Mouse (Mus musculus): Measurements from ENCODE around the gene Zdhhc16.

Zdhhc16 gene

DNA sequence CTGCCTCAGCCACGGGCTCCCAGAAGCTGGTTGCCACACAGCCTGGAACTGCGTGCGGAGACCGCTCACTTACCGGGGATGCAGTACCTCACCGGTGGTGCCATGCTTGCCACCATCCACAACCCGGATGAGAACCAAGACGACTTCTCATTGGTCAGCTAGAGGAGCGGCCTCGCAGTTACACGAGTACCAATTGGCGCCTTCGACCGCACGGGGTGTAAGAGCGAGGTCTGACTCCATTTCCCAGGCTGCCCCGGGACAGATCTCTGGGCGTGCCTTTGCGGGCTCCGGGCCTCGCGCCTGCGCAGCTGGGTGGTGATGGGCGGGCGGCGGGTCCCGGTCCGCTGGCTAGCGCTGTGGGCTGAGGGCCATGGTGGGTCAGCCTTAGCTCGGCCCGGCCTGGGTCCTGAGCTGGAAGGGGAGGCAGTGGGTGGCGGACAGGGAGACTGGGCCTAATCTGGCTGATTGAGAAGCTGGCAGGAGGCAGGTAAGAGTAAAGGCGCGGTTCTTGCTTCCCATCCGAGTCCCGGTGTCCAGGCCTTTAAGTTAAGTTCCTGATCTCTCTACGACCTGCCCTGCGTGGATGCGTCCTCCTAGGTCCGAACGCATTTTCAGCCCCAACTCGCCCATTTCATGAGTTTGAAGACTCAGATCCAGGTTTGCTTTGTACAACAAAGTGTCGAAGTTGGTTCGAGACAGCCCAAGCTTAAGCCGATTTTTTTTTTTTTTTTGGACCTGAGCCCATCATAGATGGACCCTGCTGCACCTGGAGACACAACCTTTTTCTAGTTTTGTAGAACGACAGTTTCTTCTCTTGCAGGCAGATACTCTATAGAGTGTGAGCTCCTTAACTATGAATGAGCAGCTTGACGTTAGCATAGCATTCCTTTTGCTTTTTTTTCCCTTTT lies at the start of gene Zdhhc16, which contains the start of gene Exosc1:
Zdhhc16 (plus strand) TSS at position 302 of the 908 bp plus-strand sequence.
Exosc1 (minus strand) TSS at position 245 of the 908 bp plus-strand sequence.
- peak; percentile 95 for DNase-seq (ENCODE audit: low spot score)

DNA sequence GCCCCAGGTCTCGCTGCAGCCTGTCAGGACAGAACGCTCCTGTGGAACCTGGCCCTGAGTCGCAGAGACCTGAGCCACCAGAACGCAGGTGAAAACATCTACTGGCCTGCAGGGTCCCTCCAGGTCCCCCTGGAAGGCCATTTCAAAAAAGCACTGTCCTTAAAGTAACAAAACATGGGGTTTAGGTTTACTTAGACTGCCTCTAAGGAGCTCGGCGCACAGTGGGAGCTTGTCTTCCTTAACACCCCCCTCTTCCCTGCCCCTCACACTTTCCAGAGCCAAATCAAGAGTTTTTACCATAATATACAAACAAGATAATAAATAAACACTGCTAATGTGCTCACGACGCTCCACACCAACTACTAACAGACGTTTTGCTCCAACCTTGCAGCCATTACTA lies 49.4 kb upstream of the Zdhhc16 start:
- no peak for DNase-seq (ENCODE audit: low spot score)

DNA sequence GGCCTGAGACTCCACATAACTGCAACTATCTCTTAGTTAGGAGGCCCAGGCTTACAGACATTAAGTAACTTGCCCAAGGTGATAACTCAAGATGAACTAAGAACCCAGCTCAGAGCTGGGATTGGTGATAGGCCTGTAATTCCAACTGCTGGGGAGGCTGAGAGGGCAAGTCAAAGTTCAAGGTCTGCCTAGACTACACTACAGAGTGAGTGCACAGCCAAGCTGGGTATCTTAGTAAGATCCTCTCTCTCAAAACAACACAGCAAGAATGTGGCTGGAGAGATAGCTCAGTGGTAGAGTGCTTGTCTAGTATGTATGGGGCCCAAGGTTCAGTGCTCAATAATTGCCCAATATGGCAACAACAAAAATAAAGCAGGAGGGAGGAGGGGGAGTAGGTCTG lies 45.1 kb upstream of the Zdhhc16 start:
- no peak for DNase-seq (ENCODE audit: low spot score)

DNA sequence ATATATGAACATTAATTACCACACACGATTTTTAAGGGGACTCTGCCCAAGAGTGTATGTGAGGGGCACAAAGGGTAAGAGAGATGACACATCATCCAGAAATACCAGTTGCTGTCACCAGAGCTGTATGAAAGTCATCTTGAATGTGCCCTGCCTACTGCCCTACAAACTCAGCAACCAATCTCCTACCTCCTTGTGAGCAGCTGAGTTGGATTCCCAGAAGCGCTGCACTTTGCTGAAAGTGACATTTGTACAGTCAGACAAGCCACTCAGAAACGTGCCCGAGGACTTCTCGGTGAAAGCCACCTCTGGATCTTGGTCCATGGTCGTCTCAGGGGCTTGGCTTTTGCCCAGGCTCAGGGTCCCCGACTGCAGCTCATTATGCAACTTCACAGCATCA lies 38.3 kb upstream of the Zdhhc16 start:
- no peak for DNase-seq (ENCODE audit: low spot score)

DNA sequence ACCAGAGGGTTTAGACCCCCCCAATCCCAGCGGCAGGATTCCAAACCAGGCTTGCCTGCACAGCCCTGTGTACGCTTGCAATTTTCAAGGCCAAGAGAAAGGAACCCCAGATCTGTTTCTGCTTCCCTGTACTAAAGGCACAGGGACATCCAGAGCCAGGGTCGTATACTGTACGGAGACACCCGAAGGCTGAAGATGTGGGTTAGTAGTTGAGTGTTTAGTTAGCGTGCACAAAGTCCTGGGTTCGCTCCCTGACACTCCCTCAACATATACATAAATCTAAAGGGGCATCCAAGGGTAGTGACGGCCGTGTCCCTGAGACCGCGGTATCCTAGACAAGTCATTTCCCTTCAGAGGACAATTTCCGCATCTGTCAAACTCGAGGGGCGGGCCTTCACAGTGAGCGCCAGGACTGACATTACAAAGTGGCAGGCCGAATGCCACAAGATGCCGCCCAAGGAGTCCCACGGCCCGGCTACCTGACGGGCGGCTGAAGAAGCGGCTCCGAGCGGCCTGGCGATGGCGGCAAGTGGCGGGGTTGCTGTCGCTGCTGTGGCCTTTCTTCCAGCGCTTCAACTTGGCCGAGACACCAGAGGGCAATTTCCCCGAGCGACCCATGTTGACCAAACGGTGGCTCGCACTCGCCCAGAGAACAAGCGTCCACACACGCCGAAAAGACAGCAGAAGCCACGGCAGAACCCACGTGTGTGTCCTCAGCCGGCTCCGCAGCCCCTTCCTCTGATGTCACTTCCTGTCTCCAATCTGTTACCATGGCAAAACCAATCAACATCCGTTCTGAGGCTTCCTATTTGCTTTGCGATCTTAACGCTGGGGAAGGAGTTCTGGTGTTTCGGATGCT lies 37.6 kb upstream of the Zdhhc16 start, which contains the start of gene Rrp12:
Rrp12 (minus strand) TSS at position 714 of the 859 bp plus-strand sequence.
- peak; percentile 69 for DNase-seq (ENCODE audit: low spot score)

DNA sequence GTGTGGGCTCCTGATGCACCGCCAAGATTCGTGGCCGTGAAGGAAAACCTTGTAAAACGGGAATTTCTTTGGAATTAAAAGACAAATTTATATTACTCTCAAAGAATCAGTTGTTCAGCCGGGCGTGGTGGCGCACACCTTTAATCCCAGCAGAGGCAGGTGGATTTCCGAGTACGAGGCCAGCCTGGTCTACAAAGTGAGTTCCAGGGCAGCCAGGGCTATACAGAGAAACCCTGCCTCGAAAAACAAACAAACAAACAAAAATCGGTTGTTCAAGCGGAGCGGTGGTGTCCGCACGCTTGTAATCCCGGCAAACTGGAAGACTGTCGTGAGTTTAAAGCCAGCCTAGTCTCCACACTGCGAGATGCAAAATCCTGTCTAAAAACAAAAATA lies 37.0 kb upstream of the Zdhhc16 start:
- DNase-seq (ENCODE audit: low spot score): no peak

DNA sequence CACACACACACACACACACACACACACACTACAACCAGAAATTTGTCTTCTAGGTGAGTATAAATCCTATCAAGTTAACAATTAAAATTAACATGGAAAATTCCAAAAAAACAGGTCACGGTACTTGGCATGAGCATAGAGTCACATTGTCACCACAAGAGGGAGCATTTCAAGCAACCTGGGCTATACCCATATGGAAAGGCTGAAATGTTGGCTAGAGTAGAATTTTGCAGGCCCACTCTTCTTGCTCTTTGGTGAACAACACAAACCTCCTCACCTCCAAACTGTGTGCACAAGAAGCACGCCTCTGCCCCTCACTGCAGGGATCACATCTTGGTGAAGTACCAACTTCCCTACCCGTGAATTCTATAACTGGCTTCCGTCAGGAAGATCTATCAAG lies 34.4 kb upstream of the Zdhhc16 start:
- no peak for DNase-seq (ENCODE audit: low spot score)

DNA sequence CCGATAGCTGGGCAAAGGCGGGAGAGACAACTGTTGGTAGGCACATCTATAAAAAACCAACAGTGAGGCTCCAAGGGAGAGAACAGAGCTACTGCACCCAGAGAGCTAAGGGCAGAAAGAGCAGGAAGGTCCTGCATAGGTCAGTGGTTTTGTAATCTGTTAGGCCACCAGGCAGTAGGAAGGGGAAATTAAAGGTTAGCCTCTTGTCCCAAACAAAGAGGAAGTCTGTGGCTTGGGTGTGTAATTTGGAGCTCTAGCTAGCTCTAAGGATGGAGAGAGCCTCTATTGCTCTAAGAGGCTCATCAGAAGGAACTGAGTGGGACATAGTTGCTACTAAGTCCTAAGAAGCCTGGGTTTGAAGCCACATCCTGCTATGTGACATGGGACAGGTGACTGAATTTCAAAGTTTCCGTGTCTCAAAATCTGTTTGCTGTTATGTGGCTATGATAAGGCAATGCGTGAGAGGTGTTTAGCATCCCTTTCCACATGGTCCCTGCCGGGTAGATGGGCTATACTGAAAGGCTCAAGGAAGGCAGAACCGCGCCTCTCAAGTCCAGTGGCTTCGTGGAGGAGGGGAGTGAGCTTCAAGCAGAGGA lies 32.7 kb upstream of the Zdhhc16 start:
- DNase-seq (ENCODE audit: low spot score): no peak

DNA sequence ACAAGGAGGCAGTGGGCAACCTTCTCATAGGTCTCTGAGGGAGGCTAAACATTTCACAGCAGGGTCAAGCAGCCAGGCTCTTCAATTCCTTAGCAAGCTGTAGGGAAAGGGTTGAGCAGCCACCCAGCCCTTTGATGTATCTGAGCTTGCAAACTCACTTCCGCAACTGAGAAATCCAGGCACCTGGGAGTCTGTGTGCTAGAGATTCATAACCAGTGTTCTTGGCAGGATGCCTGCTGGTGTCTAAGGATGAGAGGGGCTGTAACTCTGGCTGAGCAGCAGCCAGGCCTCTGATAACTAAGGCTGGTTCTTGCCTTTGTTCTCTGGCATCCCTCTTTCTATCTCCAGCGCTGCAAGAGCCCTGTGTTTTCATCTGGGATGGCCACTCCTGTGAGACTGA lies 31.6 kb upstream of the Zdhhc16 start:
- no peak for DNase-seq (ENCODE audit: low spot score)

DNA sequence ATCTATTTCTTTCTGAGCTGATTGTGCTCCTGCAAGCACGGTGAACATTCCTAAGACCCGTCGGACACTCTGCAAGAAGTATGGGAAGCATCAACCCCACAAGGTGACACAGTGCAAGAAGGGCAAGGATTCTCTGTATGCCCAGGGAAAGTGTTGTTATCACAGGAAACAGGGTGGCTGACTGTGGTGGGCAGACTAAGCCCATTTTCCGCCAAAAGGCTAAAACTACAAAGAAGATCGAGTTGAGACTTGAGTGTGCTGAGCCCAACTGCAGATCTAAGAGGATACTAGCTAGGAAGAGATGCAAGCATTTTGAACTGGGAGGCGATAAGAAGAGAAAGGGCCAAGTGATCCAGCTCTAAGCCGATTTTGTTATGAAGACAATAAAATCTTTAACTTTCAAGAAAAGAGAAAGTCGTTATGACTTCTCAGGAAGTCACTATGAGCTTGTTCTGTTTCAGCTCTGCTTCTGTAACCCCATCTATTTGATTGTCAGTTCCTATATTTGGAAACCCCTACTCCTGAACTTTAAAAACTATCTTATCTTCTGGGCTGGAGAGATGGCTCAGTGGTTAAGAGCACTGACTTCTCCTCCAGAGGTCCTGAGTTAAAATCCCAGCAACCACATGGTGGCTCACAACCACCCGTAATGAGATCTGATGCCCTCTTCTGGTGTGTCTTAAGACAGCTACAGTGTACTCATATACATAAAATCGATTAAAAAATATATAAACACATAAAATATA lies 30.3 kb upstream of the Zdhhc16 start:
- DNase-seq (ENCODE audit: low spot score): no peak

DNA sequence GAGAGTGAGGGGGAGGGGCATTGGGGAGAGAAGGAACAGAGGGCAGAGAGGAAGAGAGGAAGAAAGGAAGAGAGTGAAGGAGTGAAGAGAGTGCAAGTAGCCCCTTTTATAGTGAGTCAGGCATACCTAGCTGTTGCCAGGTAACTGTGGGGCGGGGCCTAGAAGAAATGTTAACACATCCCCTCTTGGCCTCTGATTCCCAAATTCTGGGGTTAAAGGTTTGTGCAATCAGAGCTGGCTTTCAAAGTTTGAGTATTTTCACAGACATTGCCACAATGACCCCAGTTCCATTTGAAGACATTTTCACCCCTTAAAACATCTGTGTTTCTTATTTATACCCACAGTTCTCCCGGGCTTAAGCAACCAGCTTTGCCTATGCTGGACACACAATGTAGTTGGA lies 28.0 kb upstream of the Zdhhc16 start:
- DNase-seq (ENCODE audit: low spot score): no peak

DNA sequence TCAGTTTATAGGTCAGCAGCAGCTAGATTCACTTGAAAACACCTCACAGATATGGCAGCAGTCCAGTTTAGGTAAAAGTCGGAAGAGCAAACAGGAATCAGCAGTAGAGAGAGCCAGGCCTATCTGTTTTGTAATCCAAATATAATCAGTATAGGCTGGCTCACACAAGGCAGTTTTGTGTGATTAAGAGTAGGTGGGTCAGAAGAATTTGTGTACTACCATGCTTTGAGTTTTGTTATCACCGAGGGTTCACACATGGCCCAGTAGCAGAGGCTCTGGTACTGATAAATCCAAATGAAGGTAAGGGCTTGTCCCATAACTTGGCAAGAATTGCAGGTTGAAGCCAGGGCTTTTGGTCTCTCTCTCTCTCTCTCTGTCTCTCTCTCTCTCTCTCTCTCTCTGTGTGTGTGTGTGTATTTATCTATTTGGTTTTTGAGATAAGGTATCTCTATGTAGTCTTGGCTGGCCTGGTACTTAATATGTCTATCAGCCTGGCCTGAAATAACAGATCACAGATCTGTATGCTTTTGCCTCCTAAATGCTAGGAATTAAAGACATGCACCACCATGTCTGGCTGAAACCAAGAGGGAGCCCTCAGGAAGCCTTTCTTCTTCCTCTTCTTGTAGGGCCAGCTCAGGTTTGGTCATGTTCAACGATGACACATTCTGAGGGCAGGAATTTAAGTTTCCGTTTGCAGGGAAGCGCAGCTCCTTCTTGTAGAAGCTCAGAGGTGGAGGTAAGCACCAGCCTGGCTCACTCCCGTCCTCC lies 26.8 kb upstream of the Zdhhc16 start:
- no peak for DNase-seq (ENCODE audit: low spot score)

DNA sequence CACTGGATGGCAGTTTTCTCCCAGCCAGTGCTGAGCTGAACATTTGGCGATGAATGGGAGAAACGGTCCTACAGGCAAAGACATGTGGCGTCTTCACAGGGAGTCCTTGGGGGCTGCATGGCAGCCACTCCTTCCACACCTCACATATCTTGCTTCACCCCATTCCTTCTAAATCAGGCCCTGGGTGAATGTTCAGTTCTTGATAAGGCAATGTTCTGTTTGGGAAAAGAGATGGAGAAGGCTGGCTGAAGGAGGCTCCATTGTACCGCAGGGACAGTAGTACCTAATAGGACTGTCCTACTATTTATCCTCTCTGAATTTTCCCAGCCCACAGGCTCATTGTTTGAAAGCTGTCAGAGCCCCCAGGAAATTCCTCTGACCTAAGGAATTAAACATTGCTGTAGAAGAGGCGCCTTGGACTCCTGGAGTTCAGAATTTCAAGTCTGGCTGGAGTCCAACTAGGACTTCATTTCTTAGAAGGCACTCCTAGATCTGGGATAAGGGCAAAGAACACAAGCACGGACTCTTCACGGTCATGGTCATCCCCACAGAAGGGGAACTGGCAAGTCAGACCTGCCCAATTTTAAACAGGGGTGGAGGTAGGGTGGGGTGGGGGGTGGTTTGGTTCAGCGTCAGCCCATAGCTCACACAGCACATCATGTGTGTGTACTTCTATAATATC lies 26.1 kb upstream of the Zdhhc16 start:
- DNase-seq (ENCODE audit: low spot score): no peak

DNA sequence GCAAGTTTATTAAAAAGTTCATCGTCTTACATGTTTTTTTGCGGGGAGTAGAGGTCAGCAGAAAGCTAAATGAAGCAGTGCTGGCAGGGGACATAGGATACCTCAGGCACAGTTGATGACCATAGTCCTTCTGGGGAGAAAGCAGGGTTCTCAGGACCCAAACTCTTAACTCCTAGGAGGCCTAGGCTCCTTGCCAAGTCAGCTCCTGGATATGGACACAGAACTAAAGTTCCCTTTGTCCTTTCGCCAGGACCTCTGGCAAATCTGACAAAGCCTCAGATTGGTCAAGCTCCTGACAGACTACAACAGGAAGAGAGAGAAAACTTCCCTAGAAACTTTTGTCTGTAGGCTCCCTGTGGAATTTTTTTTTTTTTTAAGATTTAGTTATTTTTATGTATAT lies 24.5 kb upstream of the Zdhhc16 start:
- DNase-seq (ENCODE audit: low spot score): no peak

DNA sequence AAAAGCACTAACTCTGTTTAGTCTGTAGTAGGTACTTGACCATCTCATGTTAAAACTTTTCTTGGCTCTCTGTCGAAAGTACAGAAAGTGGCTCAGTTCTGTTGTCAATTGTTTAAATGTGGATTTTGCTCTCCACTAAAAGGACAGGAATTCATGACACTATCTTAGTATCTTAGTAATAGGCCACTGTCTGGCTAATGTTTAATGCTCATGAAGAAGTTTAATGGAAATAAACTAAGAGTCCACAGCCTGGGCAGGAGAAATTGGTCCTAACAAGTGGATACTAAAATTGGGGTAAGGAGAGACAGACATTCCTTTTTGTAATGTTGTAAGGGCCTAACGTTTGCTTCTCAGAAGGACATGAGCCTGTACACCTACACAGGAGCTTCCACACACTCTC lies 22.9 kb upstream of the Zdhhc16 start:
- no peak for DNase-seq (ENCODE audit: low spot score)

DNA sequence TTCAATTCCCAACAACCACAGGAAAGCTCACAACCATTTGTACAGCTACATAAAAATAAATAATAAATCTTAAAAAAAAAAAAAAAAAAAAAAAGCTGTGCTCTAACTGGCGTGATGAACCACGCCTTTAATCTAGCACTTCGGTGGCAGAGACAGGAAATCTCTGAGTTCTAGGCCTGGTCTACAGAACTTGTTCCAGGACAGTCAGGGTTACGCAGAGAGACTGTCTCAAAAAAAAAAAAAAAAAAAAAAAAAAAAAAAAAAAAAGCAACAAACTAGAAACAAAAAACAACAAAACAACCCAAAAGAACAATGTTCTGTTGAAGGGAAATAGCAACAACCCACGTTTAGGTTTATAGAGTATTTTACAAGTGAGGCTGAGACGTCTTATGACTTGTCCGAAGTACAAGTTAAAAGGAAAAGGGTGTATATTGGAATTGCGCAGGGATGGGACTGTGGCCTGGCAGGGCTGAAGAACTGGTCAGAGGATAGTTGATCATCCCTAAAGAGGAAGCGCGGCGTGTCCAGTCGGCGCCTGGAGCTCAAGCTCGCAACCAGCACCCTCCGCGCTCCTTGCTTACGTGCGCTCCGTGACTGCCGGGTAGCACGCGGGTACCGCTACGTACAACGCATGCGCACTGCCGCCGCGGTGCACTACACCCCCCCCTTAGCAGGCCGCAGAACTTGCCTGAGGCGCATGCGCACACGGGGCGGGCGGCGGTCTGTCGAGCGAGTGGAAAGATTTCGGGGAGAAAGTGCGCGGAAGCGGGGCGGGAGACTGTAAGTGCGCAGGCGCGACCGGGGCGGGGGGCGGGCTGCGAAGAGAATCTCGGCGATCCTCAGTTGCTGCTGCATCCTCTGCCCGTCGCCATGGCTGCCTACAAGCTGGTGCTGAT lies 21.9 kb upstream of the Zdhhc16 start, which contains the start of gene Pgam1:
Pgam1 (plus strand) TSS at position 746 of the 896 bp plus-strand sequence.
- peak; percentile 94 for DNase-seq (ENCODE audit: low spot score)

DNA sequence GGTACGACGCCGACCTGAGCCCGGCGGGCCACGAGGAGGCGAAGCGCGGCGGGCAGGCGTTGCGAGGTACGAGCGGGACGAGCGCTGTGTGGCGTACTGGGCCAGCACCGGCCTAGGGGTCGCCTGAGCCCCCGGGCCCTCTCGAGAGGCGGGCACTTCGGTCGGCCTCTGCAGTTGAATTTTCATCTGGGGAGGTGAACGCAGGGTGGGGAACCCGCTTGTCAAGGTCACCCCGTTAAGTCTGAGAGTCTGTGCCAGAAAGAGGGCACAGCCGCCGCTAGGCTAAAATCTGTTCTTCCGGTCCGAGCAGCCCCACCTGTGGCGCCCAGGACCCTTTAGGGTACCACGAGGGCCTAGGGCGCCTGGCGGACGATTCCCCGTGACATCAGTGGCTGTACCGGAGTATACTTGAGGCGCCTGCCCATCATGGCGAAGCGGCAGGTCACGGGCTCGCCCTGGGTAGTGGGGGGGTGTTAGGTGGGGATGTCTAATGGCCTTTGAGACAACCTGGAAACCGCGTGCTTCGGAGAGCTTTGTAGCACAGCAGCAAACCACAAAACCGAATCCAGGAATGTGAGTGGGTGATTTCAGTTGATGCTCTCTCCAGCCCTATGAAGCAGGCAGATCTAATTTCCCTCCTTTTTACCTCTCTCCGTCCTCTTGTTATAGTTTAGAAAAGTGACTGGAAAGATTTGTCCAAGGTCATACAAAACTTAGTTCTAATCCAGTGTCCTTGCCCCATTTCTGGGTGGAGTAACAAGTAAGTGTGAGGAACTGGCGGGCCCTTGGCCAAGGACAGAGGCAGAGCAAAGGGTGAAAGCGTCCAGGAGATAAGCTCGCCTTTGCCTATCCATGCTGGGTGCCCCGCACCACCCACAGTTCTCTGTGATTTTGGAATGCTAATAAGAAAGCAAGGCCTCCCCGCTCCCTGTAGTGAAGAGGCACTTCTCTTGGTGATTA lies 20.9 kb upstream of the Zdhhc16 start:
- no peak for DNase-seq (ENCODE audit: low spot score)
